Mouse (Mus musculus): ENCODE data around the gene Adgrl1.

DNA sequence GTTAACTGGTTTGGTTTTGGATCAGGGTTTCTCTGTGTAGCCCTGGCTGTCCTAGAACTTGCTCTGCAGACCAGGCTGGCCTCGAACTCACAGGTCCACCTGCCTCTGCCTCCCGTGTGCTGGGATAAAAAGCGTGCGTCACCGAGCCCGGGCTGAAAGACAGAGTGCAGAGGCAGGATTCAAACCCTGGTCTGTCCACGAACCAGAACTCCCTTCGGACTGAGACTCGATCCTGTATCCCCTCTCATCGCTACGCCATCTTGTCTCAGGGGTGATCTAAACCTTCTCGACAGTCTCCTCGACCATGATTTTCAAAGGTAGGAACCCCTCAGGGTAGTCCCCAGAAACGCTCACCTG is 54.8 kb downstream of the Adgrl1 start:
- TF ChIP-seq POLR2A (IDR thresholded peaks at IDR 0.05; ENCODE audit: low read depth, low read length) (no peak), CTCF (IDR thresholded peaks at IDR 0.05; ENCODE audit: borderline replicate concordance, insufficient read depth, low read length) (no peak)
